Comparison of ENCODE assay signal across 19 mouse cellular contexts in genomic region chr17:86762479-86763242, GRCm38 (mm10). TPM values are rescaled to one million over a fixed set of nuclear protein-coding genes. Genes with fewer than 3 reads are reported as not detected.
DNase-seq lines count a peak whose midpoint lies in the region; ATAC-seq and TF ChIP-seq lines count a peak whose summit lies in the region.
"Had no signal": no experiment of that assay in that cellular context is flagged by ENCODE, and none has a peak within 500 bp of the region (broad histone marks: within the 10 kb centered on the region; RNA-seq: fewer than 3 reads in every experiment).

No protein-coding gene starts in this region.

- TF ChIP-seq EP300 in stomach, postnatal 0 days (optimal IDR thresholded peaks at IDR 0.05): no peak

- no peak overlapping the region for H3K9ac ChIP-seq in heart, embryonic 15.5 days
- no peak overlapping the region for H3K9ac ChIP-seq in heart, embryonic 12.5 days
- H3K9ac ChIP-seq in stomach, embryonic 15.5 days: no peak overlapping the region
- no peak overlapping the region for H3K9ac ChIP-seq in stomach, postnatal 0 days (ENCODE audit: low read length)
- H3K9ac ChIP-seq in intestine, postnatal 0 days (ENCODE audit: low read depth, low read length): no peak overlapping the region; the same call in 1 of the 2 replicates
- H3K9ac ChIP-seq: embryonic facial prominence, embryonic 15.5 days; hindbrain, embryonic 12.5 days; lung, embryonic 15.5 days; midbrain, embryonic 15.5 days had no signal

- no peak for ATAC-seq in heart, embryonic 15.5 days (replicated peaks; ENCODE audit: insufficient number of reproducible peaks, insufficient read depth, low FRiP score, low read depth)
- no peak for ATAC-seq in heart, embryonic 12.5 days (ENCODE audit: insufficient number of reproducible peaks, low FRiP score)
- no peak for ATAC-seq in stomach, embryonic 15.5 days (ENCODE audit: insufficient read depth, low FRiP score, low read depth)
- ATAC-seq in stomach, postnatal 0 days (ENCODE audit: low FRiP score, low TSS enrichment): no peak
- ATAC-seq in intestine, postnatal 0 days: peak; percentile 41; the same call in 1 of the 2 replicates
- ATAC-seq in frontal cortex, adult (ENCODE audit: low TSS enrichment): no peak
- ATAC-seq: midbrain, embryonic 15.5 days had no signal

- no peak overlapping the region for H3K4me3 ChIP-seq in heart, embryonic 15.5 days
- no peak overlapping the region for H3K4me3 ChIP-seq in heart, embryonic 12.5 days
- no peak overlapping the region for H3K4me3 ChIP-seq in stomach, embryonic 15.5 days (replicated peaks)
- no peak overlapping the region for H3K4me3 ChIP-seq in stomach, postnatal 0 days (ENCODE audit: low read depth, low read length)
- no peak overlapping the region for H3K4me3 ChIP-seq in intestine, postnatal 0 days (ENCODE audit: low read depth, low read length)
- H3K4me3 ChIP-seq: embryonic facial prominence, embryonic 15.5 days; forebrain, embryonic 10.5 days; hindbrain, embryonic 12.5 days; lung, embryonic 15.5 days; megakaryocyte, embryonic 14.5 days; midbrain, embryonic 15.5 days had no signal

- WGBS in heart, embryonic 15.5 days: 56% methylated on average over 11 of the region's 11 CpGs
- 63% methylated on average over 11 of the region's 11 CpGs for WGBS in heart, embryonic 12.5 days
- 72% methylated on average over 11 of the region's 11 CpGs for whole genome bisulfite sequencing in stomach, embryonic 15.5 days
- WGBS in stomach, postnatal 0 days: 61% methylated on average over 11 of the region's 11 CpGs
- 66% methylated on average over 11 of the region's 11 CpGs for WGBS in intestine, postnatal 0 days

- no peaks in the 10 kb centered on the region for H3K36me3 ChIP-seq in heart, embryonic 15.5 days
- no peaks in the 10 kb centered on the region for H3K36me3 ChIP-seq in heart, embryonic 12.5 days
- no peaks in the 10 kb centered on the region for H3K36me3 ChIP-seq in stomach, embryonic 15.5 days
- no peaks in the 10 kb centered on the region for H3K36me3 ChIP-seq in stomach, postnatal 0 days (ENCODE audit: control insufficient read depth, insufficient read depth, low read length)
- H3K36me3 ChIP-seq in intestine, postnatal 0 days (ENCODE audit: control insufficient read depth, insufficient read depth): no peaks in the 10 kb centered on the region
- H3K36me3 ChIP-seq: embryonic facial prominence, embryonic 15.5 days; forebrain, embryonic 10.5 days; hindbrain, embryonic 12.5 days; lung, embryonic 15.5 days; midbrain, embryonic 15.5 days had no signal

- TF ChIP-seq CTCF in stomach, postnatal 0 days (IDR thresholded peaks at IDR 0.05; ENCODE audit: low read depth): no peak
- no peak for TF ChIP-seq CTCF in intestine, postnatal 0 days (IDR thresholded peaks at IDR 0.05; ENCODE audit: low read depth)

- H3K27me3 ChIP-seq in heart, embryonic 15.5 days: 0 out of 2 replicates have a peak, but pooled peaks cover 2% of the 10 kb centered on the region
- no peaks in the 10 kb centered on the region for H3K27me3 ChIP-seq in heart, embryonic 12.5 days (replicated peaks)
- no peaks in the 10 kb centered on the region for H3K27me3 ChIP-seq in stomach, embryonic 15.5 days (replicated peaks)
- H3K27me3 ChIP-seq in stomach, postnatal 0 days (ENCODE audit: control insufficient read depth, insufficient read depth, low read length): no peaks in the 10 kb centered on the region
- no peaks in the 10 kb centered on the region for H3K27me3 ChIP-seq in intestine, postnatal 0 days (replicated peaks; ENCODE audit: control insufficient read depth, insufficient read depth, low read length)
- H3K27me3 ChIP-seq: embryonic facial prominence, embryonic 15.5 days; lung, embryonic 15.5 days; midbrain, embryonic 15.5 days had no signal

- H3K4me1 ChIP-seq in heart, embryonic 15.5 days (replicated peaks): peaks cover 11% of the 10 kb centered on the region
- peaks cover 7% of the 10 kb centered on the region; the same call in 1 of the 2 replicates for H3K4me1 ChIP-seq in heart, embryonic 12.5 days (replicated peaks)
- H3K4me1 ChIP-seq in stomach, embryonic 15.5 days: 0 out of 2 replicates have a peak, but pooled peaks cover 4% of the 10 kb centered on the region
- no peaks in the 10 kb centered on the region for H3K4me1 ChIP-seq in stomach, postnatal 0 days (replicated peaks; ENCODE audit: control insufficient read depth, insufficient read depth)
- H3K4me1 ChIP-seq in intestine, postnatal 0 days (replicated peaks; ENCODE audit: control insufficient read depth, insufficient read depth, low read length): peaks cover 11% of the 10 kb centered on the region
- H3K4me1 ChIP-seq: forebrain, embryonic 10.5 days; hindbrain, embryonic 12.5 days; lung, embryonic 15.5 days; megakaryocyte, embryonic 14.5 days; midbrain, embryonic 15.5 days had no signal

- H3K4me2 ChIP-seq in heart, embryonic 15.5 days: peak overlapping the region; percentile 3; the same call in 1 of the 2 replicates
- H3K4me2 ChIP-seq in heart, embryonic 12.5 days: no peak overlapping the region
- no peak overlapping the region for H3K4me2 ChIP-seq in stomach, embryonic 15.5 days
- no peak overlapping the region for H3K4me2 ChIP-seq in stomach, postnatal 0 days (replicated peaks; ENCODE audit: low read depth)
- H3K4me2 ChIP-seq in intestine, postnatal 0 days (replicated peaks; ENCODE audit: low read depth): no peak overlapping the region; the same call in 1 of the 2 replicates
- H3K4me2 ChIP-seq: embryonic facial prominence, embryonic 15.5 days; hindbrain, embryonic 12.5 days; liver, embryonic 11.5 days; lung, embryonic 15.5 days; midbrain, embryonic 15.5 days had no signal

- H3K9me3 ChIP-seq in heart, embryonic 15.5 days (replicated peaks): no peaks in the 10 kb centered on the region
- no peaks in the 10 kb centered on the region for H3K9me3 ChIP-seq in heart, embryonic 12.5 days (replicated peaks)
- H3K9me3 ChIP-seq in stomach, embryonic 15.5 days: no peaks in the 10 kb centered on the region
- no peaks in the 10 kb centered on the region for H3K9me3 ChIP-seq in stomach, postnatal 0 days (ENCODE audit: control insufficient read depth, low read length)
- no peaks in the 10 kb centered on the region for H3K9me3 ChIP-seq in intestine, postnatal 0 days (ENCODE audit: control insufficient read depth)
- H3K9me3 ChIP-seq: embryonic facial prominence, embryonic 15.5 days; forebrain, embryonic 10.5 days; hindbrain, embryonic 12.5 days; lung, embryonic 15.5 days; midbrain, embryonic 15.5 days had no signal

- no peak for DNase-seq in stomach, postnatal 0 days (ENCODE audit: low spot score)
- DNase-seq in testis, postnatal 10 days (ENCODE audit: low spot score): no peak
- DNase-seq: cerebellum, postnatal 10 days; embryo, embryonic 11 days; kidney, postnatal 10 days; retina, postnatal 1 day; right cerebral cortex, postnatal 4 days had no signal

- H3K27ac ChIP-seq in heart, embryonic 15.5 days: peak overlapping the region; percentile 29
- no peak overlapping the region for H3K27ac ChIP-seq in heart, embryonic 12.5 days (ENCODE audit: poor library complexity, severe bottlenecking)
- peak overlapping the region; percentile 40; the same call in 1 of the 2 replicates for H3K27ac ChIP-seq in stomach, embryonic 15.5 days
- H3K27ac ChIP-seq in stomach, postnatal 0 days (replicated peaks): no peak overlapping the region
- H3K27ac ChIP-seq in intestine, postnatal 0 days (ENCODE audit: low read depth, low read length): no peak overlapping the region; the same call in 1 of the 2 replicates
- H3K27ac ChIP-seq: embryonic facial prominence, embryonic 15.5 days; forebrain, embryonic 10.5 days; hindbrain, embryonic 12.5 days; lung, embryonic 15.5 days; midbrain, embryonic 15.5 days had no signal

RNA-seq across cellular contexts. Expression of gene Epas1, which starts 9.2 kb away (rescaled TPM):
- polyA plus RNA-seq in heart, embryonic 15.5 days (2015; fragmentation: Nextera tagmentation; extraction: Ambion mirVana): 7.1 and 8.0 TPM in 2 replicates
- polyA plus RNA-seq in heart, embryonic 12.5 days (2016; fragmentation: Nextera tagmentation; extraction: Ambion mirVana): 7.2 and 9.6 TPM in 2 replicates
- polyA plus RNA-seq in stomach, embryonic 15.5 days (2015; fragmentation: Nextera tagmentation; extraction: Ambion mirVana): 4.2 and 5.1 TPM in 2 replicates
- polyA plus RNA-seq in stomach, postnatal 0 days (2015; fragmentation: Nextera tagmentation; extraction: Ambion mirVana): 4.7 and 5.5 TPM in 2 replicates
- polyA plus RNA-seq in intestine, postnatal 0 days (2015; fragmentation: Nextera tagmentation; extraction: Ambion mirVana): 7.4 and 8.7 TPM in 2 replicates

Comparison
In these comparisons a context has a peak if more than half of its experiments do, and no peak if none do; other contexts are left out.
1. H3K27ac ChIP-seq: peak in heart, embryonic 15.5 days (single experiment) and stomach, embryonic 15.5 days (single experiment); none in heart, embryonic 12.5 days (single experiment), stomach, postnatal 0 days (single experiment) and intestine, postnatal 0 days (single experiment).